Mouse (Mus musculus) MEL (cell line): Measurements from ENCODE around the gene 1700029I15Rik. TPM values are rescaled to one million over a fixed set of nuclear protein-coding genes. Genes with fewer than 3 reads are reported as not detected.

Source experiments
- DNase-seq: peaks from one replicate; pipeline ENCODE4 v3.0.0; 2011; ENCODE audit warnings: low read depth, low spot score
- H3K27ac ChIP-seq: 2 replicates; pipeline ENCODE4 v1.5.1; 2012; ENCODE audit warnings: low read depth, mild to moderate bottlenecking, control low read depth, low read length, moderate library complexity; ENCODE audit not compliant: control insufficient read depth
- H3K27me3 ChIP-seq, 2 experiments: fragments of 150-350 bp in 1 of 2; sonication (generic) in 1 of 2; 2 replicates each; pipeline ENCODE4 v1.6.1; 2012; ENCODE audit warnings: low read length in 2 of 2, mild to moderate bottlenecking in 2 of 2, improper control_type of control experiment in 1 of 2, moderate library complexity in 1 of 2; ENCODE audit not compliant: insufficient read depth in 2 of 2, control insufficient read depth in 1 of 2
- H3K36me3 ChIP-seq, 2 experiments: 2 replicates each; pipeline ENCODE4 v1.6.1; 2012 to 2014; ENCODE audit warnings: low read length in 2 of 2, improper control_type of control experiment in 1 of 2, inconsistent platforms in 1 of 2, mild to moderate bottlenecking in 1 of 2; ENCODE audit not compliant: insufficient read depth in 2 of 2, control insufficient read depth in 1 of 2
- H3K4me1 ChIP-seq, 2 experiments: fragments of 150-350 bp in 1 of 2; sonication (generic) in 1 of 2; 2 replicates each; pipeline ENCODE4 v1.6.1; 2012; ENCODE audit warnings: low read length in 2 of 2, improper control_type of control experiment in 1 of 2, mild to moderate bottlenecking in 1 of 2; ENCODE audit not compliant: insufficient read depth in 2 of 2, control insufficient read depth in 1 of 2
- H3K4me3 ChIP-seq, 2 experiments: fragments of 150-350 bp in 1 of 2; sonication (generic) in 1 of 2; 2 replicates each; pipeline ENCODE4 v1.5.1; 2012; ENCODE audit warnings: low read depth in 2 of 2, low read length in 2 of 2, mild to moderate bottlenecking in 2 of 2, moderate library complexity in 2 of 2, control low read depth in 1 of 2, improper control_type of control experiment in 1 of 2; ENCODE audit not compliant: control insufficient read depth in 1 of 2, insufficient read depth in 1 of 2
- H3K79me2 ChIP-seq: 2 replicates; pipeline ENCODE4 v1.6.1; 2012; ENCODE audit warnings: mild to moderate bottlenecking, low read length, moderate library complexity; ENCODE audit not compliant: control insufficient read depth, poor library complexity, insufficient read depth
- H3K9ac ChIP-seq: 2 replicates; pipeline ENCODE4 v1.6.1; 2012; ENCODE audit warnings: low read depth, mild to moderate bottlenecking, control low read depth, low read length, moderate library complexity; ENCODE audit not compliant: control insufficient read depth, poor library complexity, severe bottlenecking
- H3K9me3 ChIP-seq: fragments of 150-350 bp; sonication (generic); replicated peaks from 2 replicates; pipeline ENCODE4 v1.6.1; 2012; ENCODE audit warnings: mild to moderate bottlenecking, low read length, improper control_type of control experiment, moderate library complexity; ENCODE audit not compliant: insufficient read depth
- BHLHE40 ChIP-seq: IDR thresholded peaks from 2 replicates; pipeline ENCODE4 v1.6.1; 2012; ENCODE audit warnings: low read depth, mild to moderate bottlenecking, inconsistent platforms, low read length, improper control_type of control experiment, borderline replicate concordance
- ELF1 ChIP-seq: IDR thresholded peaks from 2 replicates; pipeline ENCODE4 v1.6.1; 2014; ENCODE audit warnings: low read depth, mild to moderate bottlenecking, inconsistent platforms, low read length, improper control_type of control experiment, moderate library complexity
- EP300 ChIP-seq, 2 experiments: IDR thresholded peaks; 2 replicates each; pipeline ENCODE4 v1.6.1; 2011; ENCODE audit warnings: improper control_type of control experiment in 2 of 2, low read length in 2 of 2, low read depth in 1 of 2, mild to moderate bottlenecking in 1 of 2
- GABPA ChIP-seq: IDR thresholded peaks from 2 replicates; pipeline ENCODE4 v1.6.1; 2012; ENCODE audit warnings: low read depth, mild to moderate bottlenecking, inconsistent platforms, low read length, improper control_type of control experiment, moderate library complexity
- HCFC1 ChIP-seq: IDR thresholded peaks from 2 replicates; pipeline ENCODE4 v1.6.1; 2012; ENCODE audit warnings: low read depth, mild to moderate bottlenecking, inconsistent platforms, low read length, improper control_type of control experiment, moderate library complexity
- JUND ChIP-seq: IDR thresholded peaks from 2 replicates; pipeline ENCODE4 v1.6.1; 2011; ENCODE audit warnings: low read depth, mild to moderate bottlenecking, improper control_type of control experiment, low read length
- KAT2A ChIP-seq: conservative IDR thresholded peaks from 2 replicates; pipeline ENCODE4 v1.6.1; 2012; ENCODE audit warnings: low read depth, low read length, improper control_type of control experiment, inconsistent platforms
- MAFK ChIP-seq: IDR thresholded peaks from 2 replicates; pipeline ENCODE4 v1.6.1; 2011; ENCODE audit warnings: low read depth, mild to moderate bottlenecking, low read length, improper control_type of control experiment, borderline replicate concordance
- MEF2A ChIP-seq: IDR thresholded peaks from 2 replicates; pipeline ENCODE4 v1.6.1; 2014; ENCODE audit warnings: low read depth, mild to moderate bottlenecking, inconsistent platforms, low read length, improper control_type of control experiment; ENCODE audit not compliant: poor library complexity, insufficient replicate concordance, severe bottlenecking; ENCODE audit errors: extremely low read depth
- MXI1 ChIP-seq: IDR thresholded peaks from 2 replicates; pipeline ENCODE4 v1.6.1; 2011; ENCODE audit warnings: mild to moderate bottlenecking, low read depth, low read length, improper control_type of control experiment
- NELFE ChIP-seq: IDR thresholded peaks from 2 replicates; pipeline ENCODE4 v1.6.1; 2011; ENCODE audit warnings: low read depth, low read length, improper control_type of control experiment
- RCOR1 ChIP-seq: IDR thresholded peaks from 2 replicates; pipeline ENCODE4 v1.6.1; 2012; ENCODE audit warnings: low read depth, mild to moderate bottlenecking, inconsistent platforms, low read length, improper control_type of control experiment
- SIN3A ChIP-seq: IDR thresholded peaks from 2 replicates; pipeline ENCODE4 v1.6.1; 2012; ENCODE audit warnings: low read length, improper control_type of control experiment, inconsistent platforms
- USF2 ChIP-seq, 2 experiments: IDR thresholded peaks; 2 replicates each; pipeline ENCODE4 v1.6.1; 2011 to 2012; ENCODE audit warnings: improper control_type of control experiment in 2 of 2, low read length in 2 of 2, borderline replicate concordance in 1 of 2, inconsistent platforms in 1 of 2, low read depth in 1 of 2, mild to moderate bottlenecking in 1 of 2; ENCODE audit not compliant: insufficient read depth in 1 of 2
- ZC3H11A ChIP-seq: IDR thresholded peaks from 2 replicates; pipeline ENCODE4 v1.6.1; 2012; ENCODE audit warnings: low read depth, mild to moderate bottlenecking, inconsistent platforms, low read length, improper control_type of control experiment
- ZKSCAN1 ChIP-seq: IDR thresholded peaks from 2 replicates; pipeline ENCODE4 v1.6.1; 2012; ENCODE audit warnings: low read depth, mild to moderate bottlenecking, inconsistent platforms, low read length, improper control_type of control experiment, moderate library complexity
- polyA plus RNA-seq, 2 experiments: library from polyadenylated mRNA; stranded (reverse) in 1 of 2; unstranded in 1 of 2; fragments of >175 nt in 1 of 2; fragments of >200 nt in 1 of 2; gene quantifications; 2 replicates each; pipeline versions ENCODE4 v1.2.1 to v1.2.4; 2012; ENCODE audit warnings: low replicate concordance in 2 of 2, low read depth in 1 of 2; ENCODE audit not compliant: insufficient read length in 2 of 2, insufficient read depth in 1 of 2, missing spikeins in 1 of 2
- total RNA-seq: library from RNA; depleted of rRNA; stranded (reverse); fragments of 300-350 nt; gene quantifications from 2 replicates; pipeline ENCODE4 v1.2.3, GENCODE M21; 2012

The 1700029I15Rik gene
- total and polyA plus RNA-seq, 3 experiments = 0.65 to 3.2 TPM; not detected in 1

DNA sequence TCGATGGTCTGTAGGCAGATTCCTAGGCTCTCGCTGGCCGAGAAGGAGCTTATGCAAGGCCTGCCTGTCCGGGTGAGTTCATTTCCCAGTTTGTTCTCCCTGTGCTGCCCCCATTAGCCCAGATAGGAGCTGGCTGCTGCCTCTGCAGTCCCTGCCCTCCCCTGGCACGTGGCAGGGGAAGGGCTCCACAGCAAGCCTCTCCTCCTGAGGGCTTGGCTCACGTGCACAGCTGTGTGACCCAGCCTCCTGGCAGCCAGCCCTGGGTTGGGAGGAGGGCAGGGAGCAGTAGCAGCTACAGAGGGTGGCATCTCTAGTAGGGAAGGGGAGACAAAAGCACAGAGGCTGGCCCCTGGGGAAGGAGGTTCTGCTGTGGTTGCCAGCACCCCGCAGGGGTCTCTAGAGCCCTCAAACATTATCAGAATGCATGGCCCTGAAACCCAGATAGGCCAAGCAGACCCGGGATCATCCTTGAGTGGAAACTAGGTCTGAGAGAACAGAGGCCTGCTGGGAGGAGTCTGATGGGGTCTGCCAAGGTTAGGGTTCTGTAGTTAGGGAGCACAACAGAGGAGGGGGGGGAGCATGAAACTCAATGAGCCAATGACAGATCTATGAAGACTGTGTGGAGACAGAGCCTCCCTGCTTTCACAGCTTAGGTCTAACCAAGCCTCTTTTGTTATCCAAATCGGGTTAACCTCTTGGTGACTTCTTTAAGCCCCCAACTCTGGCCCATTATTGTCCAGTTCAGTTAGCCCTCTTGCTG is 41.5 kb downstream of the 1700029I15Rik start:
- Histone ChIP-seq H3K4me3 (no peak overlapping the region), H3K9ac (no peak overlapping the region), H3K9me3 (no peaks in the 10 kb centered on the region), H3K4me1 (no peaks in the 10 kb centered on the region), H3K27ac (no peak overlapping the region), H3K79me2 (peaks cover 18% of the 10 kb centered on the region), H3K36me3 (peaks cover 0 to 30% of the 10 kb centered on the region in 2 experiments; a peak in 2 of 4 replicates), H3K27me3 (no peaks in the 10 kb centered on the region)
- DNase-seq = no peak
- TF ChIP-seq KAT2A (no peak), SIN3A (no peak)

DNA sequence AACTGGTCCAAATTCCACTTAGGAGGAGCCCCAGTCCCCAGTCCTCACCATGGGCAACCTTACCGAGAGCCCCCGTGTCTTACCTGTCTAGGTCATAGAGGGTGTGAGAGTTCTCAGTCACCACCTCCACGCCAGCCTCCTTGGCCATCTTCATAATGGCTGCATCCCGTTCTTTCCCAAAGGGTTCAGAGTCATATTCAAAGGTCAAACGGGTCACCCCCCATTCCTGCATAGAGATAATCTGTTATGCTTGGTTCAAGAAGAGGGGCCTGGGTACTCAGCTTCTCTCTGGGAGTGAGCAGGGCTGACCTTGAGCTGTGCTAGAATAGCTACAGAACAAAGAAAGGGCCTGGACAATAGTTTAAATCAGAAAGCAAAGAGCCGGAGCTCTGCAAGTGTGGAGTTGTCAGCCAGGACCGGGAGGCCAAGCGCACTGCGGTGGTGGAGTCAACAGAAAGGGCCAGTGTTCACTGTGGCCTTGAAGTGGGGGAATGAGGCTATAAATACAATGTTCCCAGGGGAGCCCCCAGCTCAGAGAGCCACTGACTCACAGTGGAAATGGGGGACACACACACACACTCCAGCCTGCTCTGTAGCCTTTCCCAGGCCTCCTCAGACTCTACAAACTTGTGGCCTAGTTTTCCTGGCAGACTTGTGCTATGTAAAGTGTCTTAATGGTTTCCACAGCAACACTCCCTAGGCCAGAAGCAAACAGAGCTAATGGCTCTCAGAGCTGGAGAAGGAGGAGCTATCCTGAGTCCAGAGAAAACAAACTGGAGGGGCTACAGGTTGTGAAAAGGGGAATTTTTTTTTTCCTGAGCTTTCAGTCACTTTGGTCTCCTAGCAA is 42.3 kb downstream of the 1700029I15Rik start:
- Histone ChIP-seq H3K27me3 (no peaks in the 10 kb centered on the region), H3K36me3 (peaks cover 0 to 29% of the 10 kb centered on the region in 2 experiments; a peak in 2 of 4 replicates), H3K79me2 (peaks cover 26% of the 10 kb centered on the region), H3K9ac (no peak overlapping the region), H3K9me3 (no peaks in the 10 kb centered on the region), H3K27ac (no peak overlapping the region), H3K4me1 (no peaks in the 10 kb centered on the region), H3K4me3 (no peak overlapping the region)
- TF ChIP-seq JUND (no peak), BHLHE40 (no peak), SIN3A (no peak), RCOR1 (no peak), MEF2A (no peak), MXI1 (no peak), NELFE (no peak), ZC3H11A (no peak), MAFK (no peak), ZKSCAN1 (no peak), ELF1 (no peak), HCFC1 (no peak), USF2 (IDR thresholded peaks at IDR 0.05; ENCODE audit: borderline replicate concordance in 1 of 2, insufficient read depth in 1 of 2, low read depth in 1 of 2, low read length in 2 of 2) (no peak), GABPA (no peak), EP300 (IDR thresholded peaks at IDR 0.05; ENCODE audit: low read depth in 1 of 2, low read length in 2 of 2) (no peak)
- no peak for DNase-seq
